Comparison of ENCODE assay signal across 8 mouse cellular contexts in the genomic region with DNA sequence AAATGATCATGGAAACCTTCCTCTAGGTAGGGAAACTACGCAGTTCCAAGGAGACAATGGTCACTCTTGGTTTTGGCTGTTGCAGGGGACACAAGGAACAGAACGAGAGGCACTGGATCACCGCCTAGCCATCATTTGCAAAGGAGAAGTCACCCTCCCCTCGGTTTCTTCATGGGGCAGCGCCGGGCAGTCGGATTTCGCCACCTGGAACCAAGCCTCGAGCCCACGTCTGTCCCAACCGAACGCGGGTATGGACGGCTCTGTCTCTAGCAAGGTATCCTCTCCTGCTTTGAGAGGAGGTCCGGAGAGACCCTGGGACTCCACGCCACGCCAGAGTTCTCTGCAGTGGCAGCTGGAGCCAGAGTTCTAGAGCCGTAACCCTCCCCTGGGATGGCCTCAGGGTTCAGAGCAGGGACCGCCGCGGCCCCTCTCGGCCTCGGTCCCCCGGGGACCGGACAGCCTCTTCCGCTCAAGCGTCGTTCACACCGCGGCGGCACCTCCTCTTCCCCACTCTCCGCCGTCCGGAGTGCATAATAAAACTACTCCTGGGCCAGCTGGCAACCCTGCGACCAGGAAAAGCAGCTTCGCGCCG. TPM values are rescaled to one million over a fixed set of nuclear protein-coding genes. Genes with fewer than 3 reads are reported as not detected.
A peak's percentile ranks its signal among the peaks of the same experiment; 100 is the strongest.
DNase-seq lines count a peak whose midpoint lies in the region; ATAC-seq and TF ChIP-seq lines count a peak whose summit lies in the region.

No protein-coding gene starts in this region.

- peaks cover 7% of the 10 kb centered on the region for H3K4me1 ChIP-seq in thymus, adult 2 months (replicated peaks; ENCODE audit: control insufficient read depth, insufficient read depth, low read length)
- peaks cover 21% of the 10 kb centered on the region for H3K4me1 ChIP-seq in limb, embryonic 10.5 days
- peaks cover 7% of the 10 kb centered on the region; the same call in 1 of the 2 replicates for H3K4me1 ChIP-seq in midbrain, postnatal 0 days (ENCODE audit: insufficient read depth, low read length)

- no peaks in the 10 kb centered on the region for H3K9me3 ChIP-seq in limb, embryonic 10.5 days (replicated peaks)
- H3K9me3 ChIP-seq in midbrain, postnatal 0 days (ENCODE audit: low read length) = no peaks in the 10 kb centered on the region

- DNase-seq in cerebellum, postnatal 10 days = no peak
- no peak for DNase-seq in thymus, adult 2 months
- no peak for DNase-seq in thymus, postnatal 36 days
- no peak for DNase-seq in limb, embryonic 10.5 days (ENCODE audit: low spot score)
- DNase-seq in midbrain, postnatal 0 days (ENCODE audit: low spot score) = no peak
- no peak for DNase-seq in right cerebral cortex, adult 2 months (ENCODE audit: low spot score in 2 of 2)
- DNase-seq in layer of hippocampus, postnatal 25 days (ENCODE audit: extremely low spot score in 1 of 2, low spot score in 1 of 2) = no peak

- peak overlapping the region; percentile 90 for H3K4me2 ChIP-seq in midbrain, postnatal 0 days (ENCODE audit: low read depth, low read length, poor library complexity, severe bottlenecking)

- H3K9ac ChIP-seq in midbrain, postnatal 0 days (replicated peaks; ENCODE audit: low read length, poor library complexity, severe bottlenecking) = peak overlapping the region; percentile 90

- no peaks in the 10 kb centered on the region for H3K27me3 ChIP-seq in thymus, adult 2 months (ENCODE audit: control insufficient read depth, insufficient read depth, low read length)
- no peaks in the 10 kb centered on the region for H3K27me3 ChIP-seq in limb, embryonic 10.5 days (ENCODE audit: low read depth, poor library complexity, severe bottlenecking)
- H3K27me3 ChIP-seq in midbrain, postnatal 0 days (ENCODE audit: insufficient read depth, low read length) = no peaks in the 10 kb centered on the region

- peak overlapping the region; percentile 60 for H3K4me3 ChIP-seq in thymus, adult 2 months (ENCODE audit: control insufficient read depth, insufficient read depth, low read length)
- H3K4me3 ChIP-seq in limb, embryonic 10.5 days = peak overlapping the region; percentile 98
- H3K4me3 ChIP-seq in midbrain, postnatal 0 days (ENCODE audit: low read depth, low read length) = peak overlapping the region; percentile 98

- H3K36me3 ChIP-seq in thymus, adult 2 months (ENCODE audit: control insufficient read depth, insufficient read depth, low read length) = peaks cover 24% of the 10 kb centered on the region
- H3K36me3 ChIP-seq in limb, embryonic 10.5 days = peaks cover 53% of the 10 kb centered on the region
- H3K36me3 ChIP-seq in midbrain, postnatal 0 days (ENCODE audit: insufficient read depth, low read length) = peaks cover 20% of the 10 kb centered on the region

- ATAC-seq in cerebellum, adult (ENCODE audit: insufficient number of reproducible peaks, low FRiP score, low TSS enrichment) = peak; percentile 42; the same call in 1 of the 2 replicates
- ATAC-seq in midbrain, postnatal 0 days (ENCODE audit: low FRiP score) = peak; percentile 65

- TF ChIP-seq CTCF in thymus, adult 2 months (IDR thresholded peaks at IDR 0.05; ENCODE audit: borderline replicate concordance, control insufficient read depth, extremely low read depth, insufficient read depth, low read length, poor library complexity) = no peak
- no peak for TF ChIP-seq CTCF in midbrain, postnatal 0 days (IDR thresholded peaks at IDR 0.05)

- no peak overlapping the region for H3K27ac ChIP-seq in thymus, adult 2 months (ENCODE audit: control insufficient read depth, insufficient read depth, low read length)
- H3K27ac ChIP-seq in limb, embryonic 10.5 days = peak overlapping the region; percentile 93
- peak overlapping the region; percentile 97 for H3K27ac ChIP-seq in midbrain, postnatal 0 days (ENCODE audit: low read depth, low read length)

- WGBS in thymus, adult 2 months = under 1% methylated on average over 38 of the region's 38 CpGs
- under 1% methylated on average over 38 of the region's 38 CpGs for WGBS in limb, embryonic 10.5 days
- under 1% methylated on average over 38 of the region's 38 CpGs for WGBS in midbrain, postnatal 0 days

- no peak for TF ChIP-seq POLR2A in thymus, adult 2 months (IDR thresholded peaks at IDR 0.05; ENCODE audit: control insufficient read depth, extremely low read depth, insufficient read depth, low read length, poor library complexity)

RNA-seq across cellular contexts. Expression of a gene that starts 0.4 kb away (rescaled TPM):
- 103 and 105 TPM in 2 replicates for polyA plus RNA-seq in thymus, adult 2 months (2012; rRNA removed)
- polyA plus RNA-seq in limb, embryonic 10.5 days (2016; fragmentation: Nextera tagmentation; extraction: Ambion mirVana) = 191 and 204 TPM in 2 replicates
- 176 and 179 TPM in 2 replicates for total RNA-seq in midbrain, postnatal 0 days (2014; rRNA removed)
- polyA plus RNA-seq in midbrain, postnatal 0 days (2015; fragmentation: Nextera tagmentation; extraction: Ambion mirVana) = 146 and 149 TPM in 2 replicates
- total RNA-seq in layer of hippocampus, postnatal 25 days (2021) = 100 to 1,000 TPM; 135 to 138 TPM

RNA-seq across cellular contexts. Expression of a gene that starts 0.6 kb away (rescaled TPM):
- 106 and 110 TPM in 2 replicates for polyA plus RNA-seq in thymus, adult 2 months (2012; rRNA removed)
- polyA plus RNA-seq in limb, embryonic 10.5 days (2016; fragmentation: Nextera tagmentation; extraction: Ambion mirVana) = 19.1 and 22.7 TPM in 2 replicates
- 28.4 and 28.9 TPM in 2 replicates for total RNA-seq in midbrain, postnatal 0 days (2014; rRNA removed)
- polyA plus RNA-seq in midbrain, postnatal 0 days (2015; fragmentation: Nextera tagmentation; extraction: Ambion mirVana) = 5.8 and 7.0 TPM in 2 replicates
- 10 to 100 TPM; 41.4 to 42.1 TPM for total RNA-seq in layer of hippocampus, postnatal 25 days (2021)

RNA-seq across cellular contexts. Expression of a gene that starts 35.9 kb away (rescaled TPM):
- polyA plus RNA-seq in thymus, adult 2 months (2012; rRNA removed) = 117 and 142 TPM in 2 replicates
- 56.9 and 70.7 TPM in 2 replicates for polyA plus RNA-seq in limb, embryonic 10.5 days (2016; fragmentation: Nextera tagmentation; extraction: Ambion mirVana)
- total RNA-seq in midbrain, postnatal 0 days (2014; rRNA removed) = 115 and 121 TPM in 2 replicates
- polyA plus RNA-seq in midbrain, postnatal 0 days (2015; fragmentation: Nextera tagmentation; extraction: Ambion mirVana) = 165 and 175 TPM in 2 replicates
- 100 to 1,000 TPM; 361 to 407 TPM for total RNA-seq in layer of hippocampus, postnatal 25 days (2021)

RNA-seq across cellular contexts. Expression of a gene that starts 42.2 kb away (rescaled TPM):
- 3.4 and 4.6 TPM in 2 replicates for polyA plus RNA-seq in thymus, adult 2 months (2012; rRNA removed)
- polyA plus RNA-seq in limb, embryonic 10.5 days (2016; fragmentation: Nextera tagmentation; extraction: Ambion mirVana) = 1.6 and 2.2 TPM in 2 replicates
- total RNA-seq in midbrain, postnatal 0 days (2014; rRNA removed) = not detected in 2 replicates
- 1.1 TPM in 1 of 2 replicates, not detected in the other for polyA plus RNA-seq in midbrain, postnatal 0 days (2015; fragmentation: Nextera tagmentation; extraction: Ambion mirVana)
- total RNA-seq in layer of hippocampus, postnatal 25 days (2021) = not detected

RNA-seq across cellular contexts. Expression of a gene that starts 51.6 kb away (rescaled TPM):
- polyA plus RNA-seq in thymus, adult 2 months (2012; rRNA removed) = 0.15 and 0.44 TPM in 2 replicates
- polyA plus RNA-seq in limb, embryonic 10.5 days (2016; fragmentation: Nextera tagmentation; extraction: Ambion mirVana) = not detected in 2 replicates
- total RNA-seq in midbrain, postnatal 0 days (2014; rRNA removed) = not detected in 2 replicates
- polyA plus RNA-seq in midbrain, postnatal 0 days (2015; fragmentation: Nextera tagmentation; extraction: Ambion mirVana) = not detected in 2 replicates
- total RNA-seq in layer of hippocampus, postnatal 25 days (2021) = not detected
